8 mouse cellular contexts compared by ENCODE assay signal in genomic region chr19:6242281-6242680, GRCm38 (mm10). TPM values are rescaled to one million over a fixed set of nuclear protein-coding genes. Genes with fewer than 3 reads are reported as not detected.
DNase-seq lines count a peak whose midpoint lies in the region; ATAC-seq and TF ChIP-seq lines count a peak whose summit lies in the region.

No protein-coding gene starts in this region.

- no peak for TF ChIP-seq POLR2A in thymus, adult 2 months (IDR thresholded peaks at IDR 0.05; ENCODE audit: control insufficient read depth, extremely low read depth, insufficient read depth, low read length, poor library complexity)

- H3K27ac ChIP-seq in hindbrain, embryonic 14.5 days: 0 out of 2 replicates have a peak overlapping the region, but pooled peaks have one; percentile 55
- H3K27ac ChIP-seq in liver, embryonic 11.5 days (ENCODE audit: low read depth, low read length): peak overlapping the region; percentile 68
- peak overlapping the region; percentile 76 for H3K27ac ChIP-seq in thymus, adult 2 months (ENCODE audit: control insufficient read depth, insufficient read depth, low read length)

- no peaks in the 10 kb centered on the region for H3K27me3 ChIP-seq in hindbrain, embryonic 14.5 days (ENCODE audit: control insufficient read depth, insufficient read depth, low read length)
- H3K27me3 ChIP-seq in liver, embryonic 11.5 days (replicated peaks; ENCODE audit: control insufficient read depth, insufficient read depth, low read length): no peaks in the 10 kb centered on the region
- H3K27me3 ChIP-seq in thymus, adult 2 months (ENCODE audit: control insufficient read depth, insufficient read depth, low read length): no peaks in the 10 kb centered on the region

- no peak for TF ChIP-seq CTCF in thymus, adult 2 months (IDR thresholded peaks at IDR 0.05; ENCODE audit: borderline replicate concordance, control insufficient read depth, extremely low read depth, insufficient read depth, low read length, poor library complexity)

- no peak for ATAC-seq in cerebellum, adult (ENCODE audit: insufficient number of reproducible peaks, low FRiP score, low TSS enrichment)
- peak; percentile 44 for ATAC-seq in erythroid progenitor cell, adult 5-6 weeks (replicated peaks; ENCODE audit: low FRiP score, poor library complexity, severe bottlenecking)
- no peak for ATAC-seq in hindbrain, embryonic 14.5 days (ENCODE audit: low FRiP score)
- ATAC-seq in liver, embryonic 11.5 days (replicated peaks; ENCODE audit: low FRiP score): 0 out of 2 replicates have a peak, but pooled peaks have one; percentile 22

- H3K9ac ChIP-seq in hindbrain, embryonic 14.5 days: peak overlapping the region; percentile 90
- H3K9ac ChIP-seq in liver, embryonic 11.5 days (ENCODE audit: low read depth, low read length): peak overlapping the region; percentile 87

- peak overlapping the region; percentile 86 for H3K4me2 ChIP-seq in hindbrain, embryonic 14.5 days (replicated peaks)
- peak overlapping the region; percentile 95 for H3K4me2 ChIP-seq in liver, embryonic 11.5 days

- 2% methylated on average over 4 of the region's 4 CpGs for WGBS in hindbrain, embryonic 14.5 days
- 0% methylated on average over 4 of the region's 4 CpGs for WGBS in liver, embryonic 11.5 days
- WGBS in thymus, adult 2 months: 0% methylated on average over 4 of the region's 4 CpGs

- peaks cover 34% of the 10 kb centered on the region for H3K36me3 ChIP-seq in hindbrain, embryonic 14.5 days (replicated peaks; ENCODE audit: control insufficient read depth, insufficient read depth)
- peaks cover 19% of the 10 kb centered on the region for H3K36me3 ChIP-seq in liver, embryonic 11.5 days (ENCODE audit: control insufficient read depth, insufficient read depth, low read length)
- peaks cover 17% of the 10 kb centered on the region for H3K36me3 ChIP-seq in thymus, adult 2 months (ENCODE audit: control insufficient read depth, insufficient read depth, low read length)

- peaks cover 9% of the 10 kb centered on the region for H3K4me1 ChIP-seq in hindbrain, embryonic 14.5 days (replicated peaks; ENCODE audit: control insufficient read depth, insufficient read depth, low read length)
- H3K4me1 ChIP-seq in liver, embryonic 11.5 days (replicated peaks; ENCODE audit: control insufficient read depth, insufficient read depth, low read length): peaks cover 29% of the 10 kb centered on the region
- H3K4me1 ChIP-seq in thymus, adult 2 months (replicated peaks; ENCODE audit: control insufficient read depth, insufficient read depth, low read length): peaks cover 12% of the 10 kb centered on the region

- DNase-seq in cerebellum, adult 18-20 months: peak; percentile 44 to 53
- DNase-seq in adrenal gland, postnatal 10 days: peak; percentile 63
- no peak for DNase-seq in hindbrain, embryonic 14.5 days (ENCODE audit: low spot score)
- DNase-seq in liver, embryonic 11.5 days (ENCODE audit: low spot score): peak; percentile 54
- DNase-seq in monocyte, adult 2 months (ENCODE audit: low read depth in 1 of 2, low spot score in 2 of 2): peak; percentile 73 to 85
- DNase-seq in thymus, adult 2 months: peak; percentile 69

- peak overlapping the region; percentile 82 for H3K4me3 ChIP-seq in hindbrain, embryonic 14.5 days (replicated peaks; ENCODE audit: low read length)
- peak overlapping the region; percentile 89 for H3K4me3 ChIP-seq in liver, embryonic 11.5 days (ENCODE audit: low read depth, low read length)
- H3K4me3 ChIP-seq in thymus, adult 2 months (ENCODE audit: control insufficient read depth, insufficient read depth, low read length): peak overlapping the region; percentile 86

- H3K9me3 ChIP-seq in hindbrain, embryonic 14.5 days (ENCODE audit: control insufficient read depth, low read length): no peaks in the 10 kb centered on the region
- H3K9me3 ChIP-seq in liver, embryonic 11.5 days (ENCODE audit: control insufficient read depth, low read length): no peaks in the 10 kb centered on the region

RNA-seq across cellular contexts. Expression of gene Atg2a, which starts 0.8 kb away (rescaled TPM):
- total RNA-seq in adrenal gland, postnatal 10 days (2021): 10 to 100 TPM; 25.0 to 30.2 TPM
- 13.8 and 18.0 TPM in 2 replicates for total RNA-seq in erythroid progenitor cell, adult 5-6 weeks (2015; ENCODE audit: low replicate concordance)
- total RNA-seq in erythroid progenitor cell, adult 5-6 weeks (2017; ENCODE audit: low replicate concordance): 18.4 and 18.6 TPM in 2 replicates
- 14.5 and 14.8 TPM in 2 replicates for polyA plus RNA-seq in hindbrain, embryonic 14.5 days (2014; fragmentation: Nextera tagmentation; extraction: Ambion mirVana)
- 10.4 and 13.5 TPM in 2 replicates for polyA plus RNA-seq in liver, embryonic 11.5 days (2014; fragmentation: Nextera tagmentation; extraction: Ambion mirVana)
- 82.4 and 90.3 TPM in 2 replicates for polyA plus RNA-seq in thymus, adult 2 months (2012; rRNA removed)

RNA-seq across cellular contexts. Expression of gene Ppp2r5b, which starts 6.6 kb away (rescaled TPM):
- total RNA-seq in adrenal gland, postnatal 10 days (2021): 10 to 100 TPM; 52.9 to 56.9 TPM
- 52.6 and 79.6 TPM in 2 replicates for total RNA-seq in erythroid progenitor cell, adult 5-6 weeks (2015; ENCODE audit: low replicate concordance)
- total RNA-seq in erythroid progenitor cell, adult 5-6 weeks (2017; ENCODE audit: low replicate concordance): 117 and 224 TPM in 2 replicates
- 140 and 158 TPM in 2 replicates for polyA plus RNA-seq in hindbrain, embryonic 14.5 days (2014; fragmentation: Nextera tagmentation; extraction: Ambion mirVana)
- 10.5 and 12.0 TPM in 2 replicates for polyA plus RNA-seq in liver, embryonic 11.5 days (2014; fragmentation: Nextera tagmentation; extraction: Ambion mirVana)
- polyA plus RNA-seq in thymus, adult 2 months (2012; rRNA removed): 54.6 and 56.1 TPM in 2 replicates

RNA-seq across cellular contexts. Expression of gene Gpha2, which starts 16.1 kb away (rescaled TPM):
- 10 to 100 TPM; 16.9 to 18.2 TPM for total RNA-seq in adrenal gland, postnatal 10 days (2021)
- total RNA-seq in erythroid progenitor cell, adult 5-6 weeks (2015; ENCODE audit: low replicate concordance): not detected in 2 replicates
- not detected in 2 replicates for total RNA-seq in erythroid progenitor cell, adult 5-6 weeks (2017; ENCODE audit: low replicate concordance)
- polyA plus RNA-seq in hindbrain, embryonic 14.5 days (2014; fragmentation: Nextera tagmentation; extraction: Ambion mirVana): not detected in 2 replicates
- 0.70 TPM in 1 of 2 replicates, not detected in the other for polyA plus RNA-seq in liver, embryonic 11.5 days (2014; fragmentation: Nextera tagmentation; extraction: Ambion mirVana)
- 5.2 and 8.9 TPM in 2 replicates for polyA plus RNA-seq in thymus, adult 2 months (2012; rRNA removed)

RNA-seq across cellular contexts. Expression of gene Ehd1, which starts 34.2 kb away (rescaled TPM):
- total RNA-seq in adrenal gland, postnatal 10 days (2021): 100 to 1,000 TPM; 104 to 106 TPM
- total RNA-seq in erythroid progenitor cell, adult 5-6 weeks (2015; ENCODE audit: low replicate concordance): 20.1 and 23.4 TPM in 2 replicates
- total RNA-seq in erythroid progenitor cell, adult 5-6 weeks (2017; ENCODE audit: low replicate concordance): 17.5 and 30.7 TPM in 2 replicates
- polyA plus RNA-seq in hindbrain, embryonic 14.5 days (2014; fragmentation: Nextera tagmentation; extraction: Ambion mirVana): 80.0 and 84.9 TPM in 2 replicates
- polyA plus RNA-seq in liver, embryonic 11.5 days (2014; fragmentation: Nextera tagmentation; extraction: Ambion mirVana): 96.5 and 105 TPM in 2 replicates
- 141 and 159 TPM in 2 replicates for polyA plus RNA-seq in thymus, adult 2 months (2012; rRNA removed)

RNA-seq across cellular contexts. Expression of gene Majin, which starts 58.1 kb away (rescaled TPM):
- under 1 TPM; 0.72 to 0.79 TPM for total RNA-seq in adrenal gland, postnatal 10 days (2021)
- not detected in 2 replicates for total RNA-seq in erythroid progenitor cell, adult 5-6 weeks (2015; ENCODE audit: low replicate concordance)
- not detected in 2 replicates for total RNA-seq in erythroid progenitor cell, adult 5-6 weeks (2017; ENCODE audit: low replicate concordance)
- polyA plus RNA-seq in hindbrain, embryonic 14.5 days (2014; fragmentation: Nextera tagmentation; extraction: Ambion mirVana): not detected in 2 replicates
- polyA plus RNA-seq in liver, embryonic 11.5 days (2014; fragmentation: Nextera tagmentation; extraction: Ambion mirVana): not detected in 2 replicates
- 0.23 and 0.57 TPM in 2 replicates for polyA plus RNA-seq in thymus, adult 2 months (2012; rRNA removed)

Comparison
In these comparisons a context has a peak if more than half of its experiments do, and no peak if none do; other contexts are left out.
1. ATAC-seq: peak in erythroid progenitor cell, adult 5-6 weeks (single experiment) and liver, embryonic 11.5 days (single experiment); none in cerebellum, adult (single experiment) and hindbrain, embryonic 14.5 days (single experiment).
2. Peak in every context shown above with its lines, with median percentiles within 50 percentile points of each other: H3K27ac ChIP-seq and H3K4me3 ChIP-seq.